Mouse (Mus musculus): Measurements from ENCODE around the gene Isy1. TPM values are rescaled to one million over a fixed set of nuclear protein-coding genes. Genes with fewer than 3 reads are reported as not detected.

Gene Isy1
- 30.8 TPM for polyA plus RNA-seq (2014; fragmentation: Illumina TruSeq; extraction: RNeasy Lipid Tissue Mini Kit (QIAGEN cat#74804))

GRCm38 (mm10) chr6:87838551-87839197 is at the start of gene Isy1:
Gene Isy1, minus strand, starts transcription at chr6:87838798.

DNA sequence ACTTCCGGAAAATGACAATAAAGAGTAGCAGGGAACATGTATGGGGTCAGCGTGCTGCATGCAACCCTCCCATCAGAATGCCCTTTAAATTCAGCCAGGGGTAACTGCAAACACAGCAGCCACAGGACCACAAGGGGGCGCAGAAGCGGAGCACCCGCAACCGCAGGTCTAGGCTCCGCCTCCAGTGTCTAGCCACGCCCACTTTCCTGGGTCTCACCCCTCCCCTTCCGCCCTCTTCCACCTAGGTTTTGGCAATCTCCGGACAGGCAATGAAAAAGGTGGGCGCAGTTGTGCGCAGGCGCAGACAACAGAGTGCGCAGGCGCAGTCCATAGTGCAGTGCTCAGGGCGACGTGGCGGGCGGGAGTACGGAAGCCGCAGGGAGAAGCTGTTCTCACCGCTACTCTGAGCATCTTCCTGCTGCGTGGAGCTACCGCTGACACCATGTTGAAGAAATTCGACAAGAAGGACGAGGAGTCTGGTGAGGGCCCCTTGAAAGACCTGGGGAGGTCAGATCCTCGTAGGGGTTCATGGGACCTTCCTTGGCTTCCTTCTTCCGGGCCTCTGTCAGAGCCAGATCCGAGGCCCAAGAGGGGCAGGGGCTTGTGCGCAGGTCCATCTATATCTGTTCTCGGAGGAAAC is 49.1 kb upstream of the Isy1 start, which contains the start of gene Copg1:
Gene Copg1, plus strand, starts transcription at position 221 of the 640 bp plus-strand sequence.

GRCm38 (mm10) chr6:87850900-87851614 is 12.5 kb upstream of the Isy1 start, which contains the start of gene Cnbp:
Gene Cnbp, minus strand, starts transcription at chr6:87851106.

DNA sequence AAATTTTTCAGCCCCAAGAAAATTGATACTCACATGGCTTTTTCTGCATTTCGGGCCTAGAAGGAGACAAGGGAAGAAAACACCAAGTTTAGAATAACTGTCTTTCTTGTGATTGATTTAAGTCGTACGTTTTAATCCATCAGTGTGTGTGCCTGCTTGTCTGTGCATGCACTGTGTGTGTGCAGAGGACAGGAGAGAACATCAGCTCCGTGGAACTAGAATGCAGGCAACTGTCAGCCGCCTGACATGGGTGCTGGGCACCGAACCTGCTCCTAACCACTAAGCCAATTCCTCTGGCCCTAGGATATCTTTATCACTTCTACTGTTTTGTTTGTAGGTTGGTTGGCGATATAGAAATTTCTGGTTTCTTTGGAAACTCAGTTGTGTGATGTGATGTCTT is 2.9 kb downstream of the Isy1 start, which contains the start of gene Gm45140:
Gene Gm45140, minus strand, starts transcription at position 101 of the 400 bp plus-strand sequence.

DNA sequence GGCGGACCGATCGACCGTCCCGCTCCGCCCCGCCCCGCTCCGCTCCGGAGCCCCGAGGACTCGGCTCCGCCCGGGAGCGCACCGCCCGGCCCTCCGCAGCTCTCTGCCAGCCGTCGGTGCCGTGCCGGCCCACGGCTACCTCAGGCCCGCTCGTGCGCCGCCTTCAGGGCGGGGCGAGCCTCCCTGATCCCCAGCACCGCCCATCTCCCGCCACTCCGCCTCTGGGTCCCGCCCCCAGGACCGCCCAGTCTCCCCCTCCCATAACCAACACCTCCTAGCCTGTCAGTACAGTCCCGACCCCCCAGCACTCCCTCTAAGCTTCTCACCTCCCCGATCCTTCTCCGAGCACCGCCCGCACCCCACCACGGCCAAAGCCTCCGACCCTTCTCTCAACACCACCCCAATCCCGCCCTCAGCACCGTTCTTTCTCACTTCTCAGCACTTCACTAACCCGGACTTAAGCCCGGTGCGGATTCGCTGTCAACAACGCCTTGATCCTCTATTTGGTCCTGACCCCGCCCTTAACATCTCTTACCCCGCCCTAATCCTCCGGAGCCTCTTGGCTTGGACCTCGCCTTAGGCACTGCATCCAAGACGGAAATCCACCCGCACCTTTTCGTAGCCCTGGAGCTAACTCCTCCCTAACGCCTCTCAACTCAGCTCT is 26.8 kb downstream of the Isy1 start, which contains the start of gene Rab43:
Gene Rab43, minus strand, starts transcription at position 490 of the 664 bp plus-strand sequence.

GRCm38 (mm10) chr6:87777842-87778241 is 60.8 kb downstream of the Isy1 start, which contains the start of gene Gp9:
Gene Gp9, plus strand, starts transcription at chr6:87778072.

Other genes starting within 250 kb of the Isy1 start
- gene Prokr1, start 248.1 kb downstream of the Isy1 start, polyA plus RNA-seq (2014; fragmentation: Illumina TruSeq; extraction: RNeasy Lipid Tissue Mini Kit (QIAGEN cat#74804)): 1.7 TPM
- gene Aplf, start 166.6 kb downstream of the Isy1 start, polyA plus RNA-seq (2014; fragmentation: Illumina TruSeq; extraction: RNeasy Lipid Tissue Mini Kit (QIAGEN cat#74804)): 15.9 TPM
- not detected for gene Efcc1, start 107.9 kb downstream of the Isy1 start, polyA plus RNA-seq (2014; fragmentation: Illumina TruSeq; extraction: RNeasy Lipid Tissue Mini Kit (QIAGEN cat#74804))
- gene Gp9, start 60.7 kb downstream of the Isy1 start, polyA plus RNA-seq (2014; fragmentation: Illumina TruSeq; extraction: RNeasy Lipid Tissue Mini Kit (QIAGEN cat#74804)): not detected
- gene Rab43, start 26.6 kb downstream of the Isy1 start, polyA plus RNA-seq (2014; fragmentation: Illumina TruSeq; extraction: RNeasy Lipid Tissue Mini Kit (QIAGEN cat#74804)): 8.1 TPM
- not detected for gene Gm45140, start 3.0 kb downstream of the Isy1 start, polyA plus RNA-seq (2014; fragmentation: Illumina TruSeq; extraction: RNeasy Lipid Tissue Mini Kit (QIAGEN cat#74804))
- 1,095 TPM for gene Cnbp, start 12.3 kb upstream of the Isy1 start, polyA plus RNA-seq (2014; fragmentation: Illumina TruSeq; extraction: RNeasy Lipid Tissue Mini Kit (QIAGEN cat#74804))
- gene Copg1, start 49.0 kb upstream of the Isy1 start, polyA plus RNA-seq (2014; fragmentation: Illumina TruSeq; extraction: RNeasy Lipid Tissue Mini Kit (QIAGEN cat#74804)): 30.0 TPM
- 11.7 TPM for gene Hmces, start 75.1 kb upstream of the Isy1 start, polyA plus RNA-seq (2014; fragmentation: Illumina TruSeq; extraction: RNeasy Lipid Tissue Mini Kit (QIAGEN cat#74804))
- not detected for gene H1fx, start 142.8 kb upstream of the Isy1 start, polyA plus RNA-seq (2014; fragmentation: Illumina TruSeq; extraction: RNeasy Lipid Tissue Mini Kit (QIAGEN cat#74804))
- gene Rab7, start 206.5 kb upstream of the Isy1 start, polyA plus RNA-seq (2014; fragmentation: Illumina TruSeq; extraction: RNeasy Lipid Tissue Mini Kit (QIAGEN cat#74804)): 337 TPM
- 232 TPM for gene Rpn1, start 245.7 kb upstream of the Isy1 start, polyA plus RNA-seq (2014; fragmentation: Illumina TruSeq; extraction: RNeasy Lipid Tissue Mini Kit (QIAGEN cat#74804))